Mouse (Mus musculus) heart, embryonic 16.5 days (tissue): ENCODE measurements at regions not wholly inside any gene's neighbourhood (a gene's known extent, or its start where the extent isn't known, plus 50 kb on each side); places are given as distances from the start of the nearest gene placed in this dataset.

Source experiments
- ATAC-seq: fragments of 200-750 bp; cut with Nextera tagmentation; replicated peaks from 2 replicates; pipeline ENCODE4 v1.8.0; 2017; ENCODE audit warnings: moderate number of reproducible peaks; ENCODE audit not compliant: insufficient read depth, low FRiP score; ENCODE audit errors: extremely low read depth
- H3K27ac ChIP-seq: fragments of 300-500 bp; sonication (generic); 2 replicates; pipeline ENCODE4 v1.5.1; 2014; ENCODE audit warnings: mild to moderate bottlenecking, low read length, control low read depth, moderate library complexity
- H3K27me3 ChIP-seq: fragments of 300-500 bp; sonication (generic); 2 replicates; pipeline ENCODE4 v1.6.1; 2014; ENCODE audit warnings: low read length, mixed read lengths; ENCODE audit not compliant: control insufficient read depth, insufficient read depth
- H3K36me3 ChIP-seq: fragments of 300-500 bp; sonication (generic); 2 replicates; pipeline ENCODE4 v1.6.1; 2014; ENCODE audit not compliant: control insufficient read depth, insufficient read depth
- H3K4me1 ChIP-seq: fragments of 300-500 bp; sonication (generic); 2 replicates; pipeline ENCODE4 v1.6.1; 2014; ENCODE audit warnings: low read length, mixed read lengths; ENCODE audit not compliant: control insufficient read depth, insufficient read depth
- H3K4me2 ChIP-seq: fragments of 300-500 bp; sonication (generic); 2 replicates; pipeline ENCODE4 v1.6.1; 2014; ENCODE audit warnings: low read depth, mild to moderate bottlenecking, control low read depth, low read length
- H3K4me3 ChIP-seq: fragments of 300-500 bp; sonication (generic); 2 replicates; pipeline ENCODE4 v1.5.1; 2014; ENCODE audit warnings: mild to moderate bottlenecking, control low read depth, low read length
- H3K9ac ChIP-seq: fragments of 300-500 bp; sonication (generic); 2 replicates; pipeline ENCODE4 v1.6.1; 2014; ENCODE audit warnings: low read length, control low read depth
- H3K9me3 ChIP-seq: fragments of 300-500 bp; sonication (generic); replicated peaks from 2 replicates; pipeline ENCODE4 v1.6.1; 2016; ENCODE audit warnings: low read length; ENCODE audit not compliant: control insufficient read depth
- WGBS: fragments of 180-500 bp; shearing (Covaris S2); extraction: QIAGEN DNeasy Blood & Tissue Kit; methylation state at CpG from one replicate; pipeline ENCODE4 v1.1.7; 2014; 5-methylcytosine and 5-hydroxymethylcytosine counted together

DNA sequence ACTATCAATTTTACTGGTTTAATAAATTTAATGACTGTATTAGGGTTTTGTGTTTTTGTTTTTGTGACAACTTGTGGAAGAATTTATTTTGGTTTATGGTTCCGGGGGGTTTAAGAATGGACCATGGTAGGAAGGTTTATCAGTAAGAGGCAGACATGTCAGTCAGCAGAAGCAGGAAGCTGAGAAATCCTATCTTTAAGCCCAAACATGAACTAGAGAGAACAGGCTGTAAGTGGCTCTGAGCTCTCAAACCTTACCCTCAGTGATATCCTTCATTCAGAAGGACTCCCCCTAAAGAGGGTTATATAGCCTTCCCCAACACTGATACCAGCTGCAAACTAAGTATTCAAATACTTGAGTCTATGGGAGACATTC lies 170.8 kb downstream of the Btg1 start:
- no peak overlapping the region for H3K27ac ChIP-seq
- WGBS = 53% methylated on average over 1 of the region's 1 CpGs

DNA sequence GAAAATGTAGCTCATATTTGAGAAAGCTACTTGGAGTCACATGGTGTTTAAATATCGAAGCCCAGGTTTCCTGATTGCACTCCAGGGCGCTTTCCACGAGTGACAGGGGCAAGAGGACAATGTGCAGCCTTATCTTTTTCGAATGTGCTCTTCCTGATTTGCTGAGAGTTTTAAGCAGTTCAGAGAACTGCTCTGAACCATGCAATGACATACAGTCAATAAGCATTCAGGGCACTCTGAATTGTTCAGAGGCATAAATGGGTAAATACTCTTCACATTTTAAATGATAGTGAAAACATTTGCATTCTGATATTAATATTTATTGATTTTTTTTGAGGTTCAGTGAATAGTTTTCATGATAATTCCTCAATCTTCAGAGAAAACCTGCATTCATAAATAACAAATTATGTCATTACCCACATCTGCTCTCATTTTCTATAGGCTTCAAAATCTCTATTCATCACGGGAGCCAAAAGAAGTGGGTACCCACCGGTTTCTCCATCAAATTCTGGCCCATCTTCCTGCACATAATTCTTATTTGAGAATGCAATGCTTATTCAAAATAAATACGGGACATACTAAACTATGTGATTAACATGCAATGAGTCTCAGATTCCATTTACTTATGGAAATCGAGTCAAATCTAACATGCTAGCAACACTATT lies 171.7 kb downstream of the Btg1 start:
- WGBS = 65% methylated on average over 8 of the region's 8 CpGs
- no peak overlapping the region for H3K4me3 ChIP-seq
- H3K27me3 ChIP-seq = no peaks in the 10 kb centered on the region
- no peak overlapping the region for H3K27ac ChIP-seq
- H3K9ac ChIP-seq = no peak overlapping the region
- no peaks in the 10 kb centered on the region for H3K4me1 ChIP-seq
- H3K9me3 ChIP-seq = no peaks in the 10 kb centered on the region
- no peak overlapping the region for H3K4me2 ChIP-seq
- no peaks in the 10 kb centered on the region for H3K36me3 ChIP-seq
- no peak for ATAC-seq

More for the DNA sequence above, 170.8 kb downstream of the Btg1 start:
- H3K9ac ChIP-seq = no peak overlapping the region
- H3K4me2 ChIP-seq = no peak overlapping the region
- H3K9me3 ChIP-seq = no peaks in the 10 kb centered on the region
- no peak for ATAC-seq
- no peaks in the 10 kb centered on the region for H3K36me3 ChIP-seq
- no peak overlapping the region for H3K4me3 ChIP-seq
- no peaks in the 10 kb centered on the region for H3K27me3 ChIP-seq
- H3K4me1 ChIP-seq = no peaks in the 10 kb centered on the region

DNA sequence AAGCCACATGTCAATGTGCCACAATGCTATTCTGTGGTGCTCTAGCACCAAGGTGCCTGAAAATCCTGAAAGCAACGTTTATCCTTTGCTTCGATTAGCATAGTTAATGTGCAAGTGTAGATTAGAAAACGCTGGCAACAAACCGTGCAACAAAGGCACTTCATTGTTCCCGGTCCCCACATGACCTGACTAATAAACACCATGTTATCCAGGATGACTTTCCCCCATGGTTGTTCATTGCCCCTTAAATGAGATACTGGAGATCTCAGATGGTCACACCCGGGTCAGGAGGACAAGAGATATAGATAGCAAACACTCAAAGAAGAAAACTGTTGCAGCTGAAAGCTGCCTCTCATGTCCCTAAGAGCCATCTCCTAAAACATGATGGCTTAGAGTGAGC lies 180.3 kb downstream of the Btg1 start:
- Histone ChIP-seq H3K27me3 (no peaks in the 10 kb centered on the region), H3K9ac (no peak overlapping the region), H3K9me3 (no peaks in the 10 kb centered on the region), H3K36me3 (no peaks in the 10 kb centered on the region), H3K4me2 (no peak overlapping the region), H3K4me3 (no peak overlapping the region), H3K4me1 (no peaks in the 10 kb centered on the region), H3K27ac (no peak overlapping the region)
- WGBS = 73% methylated on average over 6 of the region's 6 CpGs
- no peak for ATAC-seq

DNA sequence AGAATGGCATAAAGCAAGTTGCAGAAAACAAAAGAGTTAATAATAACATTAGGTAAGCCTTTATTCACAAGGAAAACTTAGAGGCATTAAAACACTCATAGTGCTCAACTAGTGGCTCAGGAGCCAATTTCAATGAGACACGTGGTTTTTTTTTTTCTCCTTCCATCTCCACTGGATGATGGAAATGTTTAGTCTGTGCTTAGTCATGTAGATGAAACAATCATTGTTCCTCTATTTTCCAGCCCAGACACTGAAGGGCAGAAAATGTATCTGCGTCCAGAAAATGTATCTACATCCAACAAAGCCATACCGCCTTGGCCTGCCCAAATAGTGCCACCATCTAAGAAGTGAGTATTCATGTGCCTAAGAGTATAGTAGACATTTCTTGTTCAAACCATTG lies 184.0 kb downstream of the Btg1 start:
- H3K36me3 ChIP-seq = no peaks in the 10 kb centered on the region
- no peak overlapping the region for H3K4me2 ChIP-seq
- no peak overlapping the region for H3K27ac ChIP-seq
- no peak for ATAC-seq
- H3K27me3 ChIP-seq = no peaks in the 10 kb centered on the region
- 81% methylated on average over 3 of the region's 3 CpGs for WGBS
- H3K9ac ChIP-seq = no peak overlapping the region
- no peak overlapping the region for H3K4me3 ChIP-seq
- H3K4me1 ChIP-seq = no peaks in the 10 kb centered on the region
- no peaks in the 10 kb centered on the region for H3K9me3 ChIP-seq

DNA sequence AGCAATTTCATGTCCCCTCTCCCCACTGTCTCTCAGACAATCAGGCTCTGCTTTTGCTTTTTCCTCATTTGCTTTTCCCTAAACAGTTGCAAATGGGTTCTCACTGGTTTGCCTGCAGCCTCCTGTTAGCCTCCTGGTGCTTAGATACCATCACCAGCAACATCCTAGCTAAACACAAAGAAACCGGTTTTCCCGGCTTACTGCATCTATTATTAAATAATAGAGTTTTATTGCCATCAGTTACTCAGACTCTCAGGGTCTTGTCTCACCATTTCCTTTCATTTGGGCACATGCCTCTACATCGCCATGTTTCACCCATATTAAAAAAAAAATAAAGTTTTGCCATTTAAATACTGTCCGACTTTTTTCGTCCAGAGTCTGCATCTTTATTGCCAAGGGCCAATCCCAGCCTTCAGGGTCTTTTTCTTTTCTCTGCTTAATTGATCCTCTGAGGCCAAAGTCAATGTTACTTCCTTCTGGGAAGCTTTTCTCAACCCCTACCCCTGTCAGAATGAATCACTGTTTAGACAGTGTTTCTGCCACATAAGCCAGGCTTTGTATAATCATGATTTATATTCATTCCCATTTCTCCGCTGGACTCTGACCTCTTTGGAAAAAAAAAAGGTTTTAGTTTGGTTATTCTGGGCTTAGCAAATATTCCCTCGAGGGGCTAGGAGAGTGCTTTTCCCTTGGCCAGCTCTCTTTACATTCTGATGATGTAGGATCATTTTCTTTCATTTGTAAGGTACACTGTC lies 187.4 kb downstream of the Btg1 start:
- H3K9me3 ChIP-seq = no peaks in the 10 kb centered on the region
- H3K27ac ChIP-seq = no peak overlapping the region
- H3K36me3 ChIP-seq = no peaks in the 10 kb centered on the region
- no peaks in the 10 kb centered on the region for H3K27me3 ChIP-seq
- H3K4me2 ChIP-seq = no peak overlapping the region
- no peak overlapping the region for H3K4me3 ChIP-seq
- H3K4me1 ChIP-seq = no peaks in the 10 kb centered on the region
- no peak for ATAC-seq
- no peak overlapping the region for H3K9ac ChIP-seq
- WGBS = 70% methylated on average over 7 of the region's 7 CpGs

DNA sequence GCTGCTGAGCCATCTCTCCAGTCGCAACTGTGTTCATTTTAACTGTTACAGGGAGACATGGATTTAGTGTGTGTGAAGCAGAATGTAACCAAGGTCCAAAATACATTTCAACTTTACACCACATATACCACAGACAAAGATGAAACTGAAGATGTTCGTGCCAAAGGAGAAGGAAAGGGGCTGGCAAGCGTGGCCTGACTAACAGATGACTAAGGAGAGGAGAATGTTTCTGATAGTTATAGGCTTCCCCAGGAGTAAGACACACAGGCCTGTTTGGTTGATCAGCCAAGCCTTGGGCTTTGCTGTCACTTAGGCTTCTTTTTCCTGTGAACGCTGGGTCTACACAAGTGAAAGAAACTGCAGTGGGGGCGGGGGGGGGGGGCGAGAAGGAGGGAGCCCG lies 189.8 kb downstream of the Btg1 start:
- Histone ChIP-seq H3K4me3 (no peak overlapping the region), H3K27ac (no peak overlapping the region), H3K9me3 (no peaks in the 10 kb centered on the region), H3K4me2 (no peak overlapping the region), H3K9ac (no peak overlapping the region), H3K4me1 (no peaks in the 10 kb centered on the region), H3K27me3 (no peaks in the 10 kb centered on the region), H3K36me3 (no peaks in the 10 kb centered on the region)
- WGBS = 50% methylated on average over 7 of the region's 7 CpGs
- ATAC-seq = no peak

DNA sequence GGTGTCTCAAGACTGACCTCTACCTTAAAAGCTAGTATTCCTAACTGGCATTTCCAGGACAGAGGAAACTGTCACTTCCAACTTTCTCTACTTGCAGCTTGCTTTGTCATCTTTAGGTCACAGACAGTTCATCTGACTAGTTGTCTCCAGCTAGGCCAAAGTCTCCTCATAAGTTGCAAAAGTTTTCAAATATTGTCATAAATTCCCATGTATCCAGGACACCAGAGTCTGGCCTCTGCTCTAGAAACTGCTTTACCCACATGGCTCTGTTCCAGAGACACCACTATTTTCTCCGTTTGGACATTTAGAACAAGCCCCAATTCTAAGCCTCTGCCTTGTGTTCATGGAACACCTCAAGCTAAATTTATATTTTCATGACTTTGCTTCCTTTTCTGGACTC lies 205.0 kb downstream of the Btg1 start:
- Histone ChIP-seq H3K4me1 (peaks cover 4% of the 10 kb centered on the region; the same call in 1 of the 2 replicates), H3K27ac (no peak overlapping the region), H3K9me3 (no peaks in the 10 kb centered on the region), H3K36me3 (no peaks in the 10 kb centered on the region), H3K4me2 (no peak overlapping the region), H3K4me3 (no peak overlapping the region), H3K9ac (no peak overlapping the region), H3K27me3 (no peaks in the 10 kb centered on the region)
- ATAC-seq = no peak
- 74% methylated on average over 1 of the region's 1 CpGs for WGBS

DNA sequence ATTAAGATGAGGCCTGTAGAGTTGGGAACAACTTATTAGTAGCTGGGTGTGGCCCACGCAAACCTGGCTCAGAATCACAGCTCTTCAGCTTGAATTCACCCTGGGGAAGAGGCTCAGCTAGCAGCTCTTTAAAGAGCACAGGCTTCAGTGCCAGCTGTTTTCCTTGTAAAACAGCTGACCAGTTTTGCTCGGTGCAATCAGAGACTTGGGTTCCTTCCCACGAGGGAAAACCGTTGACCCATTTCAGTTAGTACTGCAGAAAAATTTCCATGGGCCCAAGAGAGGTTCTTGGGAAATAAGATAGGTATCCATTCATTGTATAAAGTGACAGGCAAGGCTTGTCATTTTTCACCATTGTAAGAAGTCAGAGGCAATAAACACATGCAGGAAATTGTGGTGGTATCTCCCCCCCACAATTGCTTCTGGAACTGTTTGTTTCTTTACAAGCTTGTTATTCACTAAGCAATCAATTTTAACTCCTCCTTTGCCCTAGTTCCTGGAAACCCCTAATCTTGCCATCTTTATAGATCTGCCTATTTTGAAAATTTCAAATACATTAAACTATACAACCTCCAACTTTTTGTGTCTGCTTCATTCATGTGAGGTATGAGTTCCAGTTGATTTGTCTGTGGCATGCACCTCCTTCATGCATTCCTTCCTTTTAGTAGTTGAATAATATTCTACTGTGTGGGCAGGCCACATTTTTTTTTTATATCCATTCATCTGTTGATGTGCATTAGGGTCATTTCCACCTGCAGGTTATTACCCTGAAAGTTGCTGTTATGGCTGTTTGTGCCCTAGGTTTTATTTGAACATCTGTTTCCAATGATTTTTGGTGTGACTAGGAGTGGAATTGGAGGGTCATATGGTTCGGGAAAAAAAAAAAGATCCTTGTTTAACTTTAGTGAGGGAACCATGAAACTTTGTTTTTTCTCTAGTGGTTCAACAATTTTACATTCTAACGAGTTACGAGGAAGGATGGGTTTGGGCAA lies 205.8 kb downstream of the Btg1 start:
- no peak overlapping the region for H3K4me3 ChIP-seq
- H3K4me2 ChIP-seq = no peak overlapping the region
- H3K27ac ChIP-seq = no peak overlapping the region
- H3K27me3 ChIP-seq = no peaks in the 10 kb centered on the region
- no peak for ATAC-seq
- peaks cover 4% of the 10 kb centered on the region; the same call in 1 of the 2 replicates for H3K4me1 ChIP-seq
- no peak overlapping the region for H3K9ac ChIP-seq
- no peaks in the 10 kb centered on the region for H3K9me3 ChIP-seq
- 68% methylated on average over 7 of the region's 7 CpGs for WGBS
- no peaks in the 10 kb centered on the region for H3K36me3 ChIP-seq
